Comparison of ENCODE assay signal across 14 mouse cellular contexts in the genomic region with DNA sequence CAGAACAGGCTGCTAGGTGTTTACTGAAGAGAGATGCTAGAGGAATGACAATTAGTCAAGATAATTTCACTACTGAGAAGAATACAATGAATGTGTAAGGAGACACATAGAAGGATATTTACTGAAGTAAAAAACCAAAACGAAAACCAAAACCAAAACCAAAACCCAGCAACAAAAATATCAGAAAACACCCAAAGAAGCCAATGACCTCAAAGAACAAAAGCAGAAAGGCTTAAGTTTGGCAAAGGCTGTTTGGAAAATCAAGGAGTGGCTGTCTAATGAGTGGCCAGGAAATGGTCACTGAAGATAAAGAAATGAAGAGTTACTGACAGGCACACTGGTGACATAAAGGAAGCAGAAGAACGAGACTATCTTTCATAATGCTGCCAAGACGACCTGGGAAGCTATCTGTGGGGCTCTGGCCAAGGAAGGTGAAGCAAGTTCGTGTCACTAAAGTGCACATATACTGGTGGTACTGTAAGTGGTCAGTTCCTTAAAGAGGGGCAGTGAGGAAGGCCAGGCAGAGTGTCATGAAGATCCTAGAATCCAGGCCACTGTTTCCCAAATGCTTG. TPM values are rescaled to one million over a fixed set of nuclear protein-coding genes. Genes with fewer than 3 reads are reported as not detected.
DNase-seq lines count a peak whose midpoint lies in the region; ATAC-seq and TF ChIP-seq lines count a peak whose summit lies in the region.
"Had no signal": no experiment of that assay in that cellular context is flagged by ENCODE, and none has a peak within 500 bp of the region (broad histone marks: within the 10 kb centered on the region; RNA-seq: fewer than 3 reads in every experiment).

No protein-coding gene starts in this region.

- H3K4me2 ChIP-seq in heart, embryonic 15.5 days: no peak overlapping the region
- H3K4me2 ChIP-seq: limb, embryonic 15.5 days had no signal

- no peak for TF ChIP-seq POLR2A in lung, adult 2 months (IDR thresholded peaks at IDR 0.05; ENCODE audit: borderline replicate concordance, extremely low read depth, low read depth, low read length)
- TF ChIP-seq POLR2A in small intestine, adult 2 months (IDR thresholded peaks at IDR 0.05; ENCODE audit: low read depth, low read length): no peak

- H3K27ac ChIP-seq in heart, embryonic 15.5 days: peak overlapping the region; percentile 42; the same call in 1 of the 2 replicates
- H3K27ac ChIP-seq in small intestine, adult 2 months (ENCODE audit: insufficient read depth, low read depth, low read length): peak overlapping the region; percentile 23; the same call in 1 of the 2 replicates
- H3K27ac ChIP-seq: limb, embryonic 15.5 days; stomach, postnatal 0 days had no signal

- no peaks in the 10 kb centered on the region for H3K27me3 ChIP-seq in heart, embryonic 15.5 days
- H3K27me3 ChIP-seq in small intestine, adult 2 months (ENCODE audit: control insufficient read depth, insufficient read depth, low read length): no peaks in the 10 kb centered on the region
- H3K27me3 ChIP-seq: limb, embryonic 15.5 days had no signal

- no peak for ATAC-seq in heart, embryonic 15.5 days (replicated peaks; ENCODE audit: insufficient number of reproducible peaks, insufficient read depth, low FRiP score, low read depth)
- ATAC-seq in activated CD4-positive, CD25-positive, alpha-beta regulatory T cell, adult 4 months: peak; percentile 28
- no peak for ATAC-seq in megakaryocyte-erythroid progenitor cell, adult 5-6 weeks (replicated peaks; ENCODE audit: low FRiP score, low TSS enrichment, poor library complexity, severe bottlenecking)
- ATAC-seq: intestine, postnatal 0 days had no signal

- TF ChIP-seq CTCF in lung, adult 2 months (IDR thresholded peaks at IDR 0.05; ENCODE audit: insufficient read depth, low read length): no peak
- TF ChIP-seq CTCF in small intestine, adult 2 months (IDR thresholded peaks at IDR 0.05; ENCODE audit: extremely low read depth, insufficient read length, insufficient replicate concordance, low read depth, low read length): no peak

- no peak overlapping the region for H3K9ac ChIP-seq in heart, embryonic 15.5 days
- H3K9ac ChIP-seq: limb, embryonic 15.5 days had no signal

- H3K4me1 ChIP-seq in heart, embryonic 15.5 days (replicated peaks): 0 out of 2 replicates have a peak, but pooled peaks cover 2% of the 10 kb centered on the region
- H3K4me1 ChIP-seq in lung, adult 2 months (ENCODE audit: control insufficient read depth, insufficient read depth, low read length): peaks cover 16% of the 10 kb centered on the region
- peaks cover 3% of the 10 kb centered on the region for H3K4me1 ChIP-seq in small intestine, adult 2 months (ENCODE audit: control insufficient read depth, insufficient read depth, insufficient read length, low read length)
- H3K4me1 ChIP-seq: limb, embryonic 15.5 days had no signal

- H3K36me3 ChIP-seq in heart, embryonic 15.5 days: peaks cover 43% of the 10 kb centered on the region
- H3K36me3 ChIP-seq in small intestine, adult 2 months (ENCODE audit: control insufficient read depth, insufficient read depth, low read length): peaks cover 47% of the 10 kb centered on the region

- H3K4me3 ChIP-seq in heart, embryonic 15.5 days: no peak overlapping the region
- no peak overlapping the region for H3K4me3 ChIP-seq in lung, adult 2 months (replicated peaks; ENCODE audit: extremely low read depth, low read depth, low read length)
- H3K4me3 ChIP-seq in small intestine, adult 2 months (ENCODE audit: low read depth, low read length): no peak overlapping the region
- H3K4me3 ChIP-seq: limb, embryonic 15.5 days had no signal

- no peaks in the 10 kb centered on the region for H3K9me3 ChIP-seq in heart, embryonic 15.5 days (replicated peaks)
- H3K9me3 ChIP-seq: limb, embryonic 15.5 days had no signal

- intact Hi-C loops in heart, postnatal 25 days (cut with DNase I): no loop called here

- DNase-seq in heart, postnatal 25 days (ENCODE audit: low spot score): no peak
- DNase-seq in lung, postnatal 36 days: peak; percentile 15
- DNase-seq in lung, adult 2 months: no peak
- no peak for DNase-seq in embryo, embryonic 9.5 days (ENCODE audit: extremely low spot score)
- DNase-seq: adrenal gland, postnatal 36 days; cerebellum, adult 11 months; right cerebral cortex, postnatal 4 days had no signal

- WGBS in heart, embryonic 15.5 days: 59% methylated on average over 4 of the region's 4 CpGs
- WGBS in lung, adult 2 months: 30% methylated on average over 4 of the region's 4 CpGs
- WGBS in small intestine, adult 2 months: 49% methylated on average over 4 of the region's 4 CpGs

RNA-seq across cellular contexts. Expression of a gene that starts 27.5 kb away (rescaled TPM):
- 14.9 and 19.6 TPM in 2 replicates for polyA plus RNA-seq in heart, embryonic 15.5 days (2015; fragmentation: Nextera tagmentation; extraction: Ambion mirVana)
- total RNA-seq in heart, postnatal 25 days (2021): 10 to 100 TPM; 25.2 to 26.7 TPM
- 14.3 and 21.2 TPM in 2 replicates for polyA plus RNA-seq in lung, adult 2 months (2012; rRNA removed)
- polyA plus RNA-seq in activated CD4-positive, CD25-positive, alpha-beta regulatory T cell, adult 4 months (2017; shearing (Covaris generic)): 10 to 100 TPM; 37.2 to 40.2 TPM
- polyA plus RNA-seq in small intestine, adult 2 months (2012; rRNA removed): 6.2 and 12.4 TPM in 2 replicates
- 11.7 and 24.6 TPM in 2 replicates for total RNA-seq in megakaryocyte-erythroid progenitor cell, adult 5-6 weeks (2014; fragmentation: Nextera tagmentation)
- total RNA-seq in megakaryocyte-erythroid progenitor cell, adult 5-6 weeks (2017): 38.4 and 62.2 TPM in 2 replicates

RNA-seq across cellular contexts. Expression of a gene that starts 56.2 kb away (rescaled TPM):
- 0.24 and 0.33 TPM in 2 replicates for polyA plus RNA-seq in heart, embryonic 15.5 days (2015; fragmentation: Nextera tagmentation; extraction: Ambion mirVana)
- total RNA-seq in heart, postnatal 25 days (2021): 1 to 10 TPM; 3.7 to 4.2 TPM
- 5.3 and 7.5 TPM in 2 replicates for polyA plus RNA-seq in lung, adult 2 months (2012; rRNA removed)
- polyA plus RNA-seq in activated CD4-positive, CD25-positive, alpha-beta regulatory T cell, adult 4 months (2017; shearing (Covaris generic)): under 1 TPM in 1 of 2 experiments, not detected in 1; 0.56 TPM
- 0.29 and 0.47 TPM in 2 replicates for polyA plus RNA-seq in small intestine, adult 2 months (2012; rRNA removed)
- total RNA-seq in megakaryocyte-erythroid progenitor cell, adult 5-6 weeks (2014; fragmentation: Nextera tagmentation): not detected in 2 replicates
- total RNA-seq in megakaryocyte-erythroid progenitor cell, adult 5-6 weeks (2017): not detected in 2 replicates
